Mouse (Mus musculus) kidney, adult 2 months (tissue): Measurements from ENCODE around the gene Cers1.

Experiments
- CTCF ChIP-seq: fragments of 200-500 bp; conservative IDR thresholded peaks from 2 replicates; pipeline ENCODE4 v1.5.1; 2011; ENCODE audit warnings: low read depth, mild to moderate bottlenecking, control low read depth, low read length, moderate library complexity, mixed read lengths; ENCODE audit not compliant: insufficient read depth, insufficient read length
- POLR2A ChIP-seq: fragments of 200-500 bp; IDR thresholded peaks from one replicate; pipeline ENCODE4 v1.6.1; 2011; ENCODE audit warnings: low read depth, low read length, control low read depth

DNA sequence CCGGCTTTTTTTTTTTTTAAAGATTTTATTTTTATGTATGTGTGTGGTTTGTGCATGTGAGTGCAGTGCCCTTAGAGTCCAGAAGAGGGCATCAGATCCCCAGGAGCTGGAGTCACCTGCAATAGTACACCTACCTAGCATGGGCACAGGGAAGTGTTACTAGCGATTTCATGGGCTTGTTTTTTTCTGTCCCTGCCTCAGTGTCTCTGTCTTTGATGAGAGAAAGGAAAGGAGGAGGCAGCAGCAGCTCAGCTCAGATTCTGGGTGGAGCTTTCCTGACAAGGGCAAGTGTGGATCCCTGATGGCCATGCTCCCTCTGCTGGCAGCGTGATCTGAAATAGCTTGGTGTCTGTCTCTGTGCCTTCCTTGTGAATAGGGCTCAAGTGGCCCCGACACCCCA lies 45.2 kb downstream of the Cers1 start:
- TF ChIP-seq CTCF: peak; percentile 32; the same call in 1 of the 2 replicates
- TF ChIP-seq POLR2A: no peak
